Mouse (Mus musculus): ENCODE results near the gene Ppp1r3a. TPM values are rescaled to one million over a fixed set of nuclear protein-coding genes. Genes with fewer than 3 reads are reported as not detected.

Gene Ppp1r3a
- polyA plus RNA-seq (2014; fragmentation: Illumina TruSeq; extraction: RNeasy Lipid Tissue Mini Kit (QIAGEN cat#74804); ENCODE audit: low read depth, low replicate concordance) = not detected

DNA sequence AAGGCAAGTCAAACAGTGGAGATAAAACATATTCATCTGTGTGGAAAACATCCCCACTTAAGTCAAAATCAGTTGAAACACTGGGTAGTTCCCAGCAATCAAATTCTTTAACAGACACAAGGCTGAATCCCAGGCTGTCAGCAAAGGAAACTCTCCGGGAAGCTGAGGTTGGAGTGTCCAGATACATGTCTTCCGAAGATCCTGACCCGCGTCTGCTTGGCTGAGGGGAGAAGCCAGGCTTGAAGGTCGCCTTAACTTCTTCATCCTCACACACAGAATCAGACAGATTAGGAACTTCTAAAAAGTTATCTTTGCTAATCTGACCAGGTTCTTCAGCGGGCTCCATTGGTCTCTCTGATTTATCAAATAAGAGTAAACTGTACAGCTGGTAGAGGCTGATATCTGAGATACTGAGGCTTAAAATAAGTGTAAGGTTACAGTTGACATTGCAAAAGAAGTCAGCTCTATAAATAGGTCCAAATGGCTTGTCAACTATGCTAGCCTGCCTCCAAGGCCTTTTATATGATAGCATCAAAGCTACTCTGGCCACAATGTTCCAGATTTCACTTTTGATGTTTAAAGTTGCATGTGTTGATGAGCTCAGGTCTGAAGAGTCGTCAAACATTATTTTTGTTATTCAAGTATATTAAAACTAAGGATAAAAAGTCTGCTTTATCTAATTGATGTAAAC lies at the start of gene Ppp1r3a:
TSS of gene Ppp1r3a (minus strand) at position 374 of the 691 bp plus-strand sequence.

Other genes starting within 250 kb of the Ppp1r3a start
- 0.53 TPM for gene Foxp2, start 146.1 kb upstream of the Ppp1r3a start, polyA plus RNA-seq (2014; fragmentation: Illumina TruSeq; extraction: RNeasy Lipid Tissue Mini Kit (QIAGEN cat#74804); ENCODE audit: low read depth, low replicate concordance)